Mouse (Mus musculus): ENCODE results near the gene Olfr157.
"Not testable (repeated sequence)": the region's sequence is repeated elsewhere in the genome, so short reads cannot be mapped to it uniquely, and the experiment has no call there.

The Olfr157 gene

GRCm38 (mm10) chr4:43798936-43799335 is 41.1 kb downstream of the Olfr157 start:
- no peak for ATAC-seq (ENCODE audit: low TSS enrichment)

- not testable (repeated sequence) for ATAC-seq (ENCODE audit: low TSS enrichment)
These were observed 44.2 kb downstream of the Olfr157 start for GRCm38 (mm10) chr4:43795844-43796243.

- ATAC-seq (ENCODE audit: low TSS enrichment), result no peak
These were observed 44.7 kb downstream of the Olfr157 start for GRCm38 (mm10) chr4:43795296-43795695.
